Comparison of ENCODE assay signal across 8 mouse cellular contexts in the genomic region with DNA sequence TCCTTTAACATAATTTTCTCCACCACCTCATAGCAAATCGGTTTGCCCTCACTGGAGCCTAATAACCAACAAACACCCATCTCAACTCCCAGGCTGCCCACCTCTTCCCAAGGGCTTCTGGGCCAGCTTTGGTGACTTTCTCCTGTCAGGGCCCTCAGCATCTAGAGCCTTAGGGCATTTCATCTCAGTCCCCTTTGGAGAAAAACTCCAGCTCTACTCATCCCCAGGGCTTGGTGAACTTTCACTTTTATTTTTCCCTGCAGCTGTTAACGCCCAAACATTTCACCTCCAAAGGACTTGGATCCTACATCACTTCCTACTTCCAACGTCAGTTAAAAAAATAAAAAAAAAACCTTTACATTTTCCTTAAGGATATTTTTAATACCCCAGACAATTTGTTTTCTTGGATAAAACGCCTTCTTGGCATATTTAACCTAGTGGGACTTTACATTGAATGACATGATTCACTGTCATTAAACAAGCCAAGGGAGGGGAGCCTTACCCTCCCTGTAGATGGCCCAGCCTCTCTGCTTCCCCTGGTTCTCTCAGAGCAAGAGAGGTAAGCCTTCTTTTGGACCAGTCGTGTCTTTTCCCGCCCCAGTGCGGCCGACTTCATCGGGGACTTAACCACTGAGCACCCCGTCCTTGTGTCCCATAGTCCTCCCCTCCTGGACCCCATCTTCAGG. TPM values are rescaled to one million over a fixed set of nuclear protein-coding genes. Genes with fewer than 3 reads are reported as not detected.
A peak's percentile ranks its signal among the peaks of the same experiment; 100 is the strongest.
DNase-seq lines count a peak whose midpoint lies in the region; ATAC-seq and TF ChIP-seq lines count a peak whose summit lies in the region.

No protein-coding gene starts in this region.

- H3K4me2 ChIP-seq in heart, postnatal 0 days (ENCODE audit: low read depth, low read length) = peak overlapping the region; percentile 95
- peak overlapping the region; percentile 72 for H3K4me2 ChIP-seq in lung, embryonic 16.5 days (ENCODE audit: low read depth, low read length)

- no peaks in the 10 kb centered on the region for H3K9me3 ChIP-seq in heart, postnatal 0 days (replicated peaks; ENCODE audit: control insufficient read depth, low read length)
- H3K9me3 ChIP-seq in lung, embryonic 16.5 days (ENCODE audit: control insufficient read depth, low read length) = no peaks in the 10 kb centered on the region

- TF ChIP-seq EP300 in heart, postnatal 0 days (IDR thresholded peaks at IDR 0.05; ENCODE audit: low read depth) = no peak

- H3K4me1 ChIP-seq in heart, postnatal 0 days (ENCODE audit: control insufficient read depth, insufficient read depth) = peaks cover 8% of the 10 kb centered on the region; the same call in 1 of the 2 replicates
- H3K4me1 ChIP-seq in lung, embryonic 16.5 days (replicated peaks; ENCODE audit: control insufficient read depth, insufficient read depth, low read length) = peaks cover 14% of the 10 kb centered on the region

- H3K9ac ChIP-seq in heart, postnatal 0 days (replicated peaks; ENCODE audit: low read depth, low read length) = peak overlapping the region; percentile 59
- peak overlapping the region; percentile 82 for H3K9ac ChIP-seq in lung, embryonic 16.5 days (ENCODE audit: low read length)

- H3K27me3 ChIP-seq in Patski = no peaks in the 10 kb centered on the region
- H3K27me3 ChIP-seq in heart, postnatal 0 days (ENCODE audit: control insufficient read depth, insufficient read depth, low read length) = no peaks in the 10 kb centered on the region
- no peaks in the 10 kb centered on the region for H3K27me3 ChIP-seq in lung, embryonic 16.5 days (ENCODE audit: control insufficient read depth, insufficient read depth, low read depth, low read length)

- H3K36me3 ChIP-seq in heart, postnatal 0 days (replicated peaks; ENCODE audit: control insufficient read depth, insufficient read depth, low read length) = no peaks in the 10 kb centered on the region
- no peaks in the 10 kb centered on the region for H3K36me3 ChIP-seq in lung, embryonic 16.5 days (ENCODE audit: control insufficient read depth, insufficient read depth, low read length)

- intact Hi-C loops in left cerebral cortex, postnatal 25 days (cut with DNase I) = loop anchor here (5.0 to 10.0 kb wide), 7 partner anchors 96 to 404 kb away; no protein-coding TSS in a partner anchor

- in situ Hi-C loops in Patski (cut with MboI; ENCODE audit: low pct_unique_long_range_greater_than_20kb) = loop anchor here (5.0 kb wide), 1 partner anchor 136 kb away; no protein-coding TSS in a partner anchor

- 9% methylated on average over 10 of the region's 10 CpGs for WGBS in heart, postnatal 0 days
- 9% methylated on average over 10 of the region's 10 CpGs for WGBS in lung, embryonic 16.5 days

- no peak for DNase-seq in Patski (ENCODE audit: low read depth, low spot score)
- peak; percentile 50 for DNase-seq in heart, postnatal 0 days (ENCODE audit: low spot score)
- no peak for DNase-seq in adrenal gland, postnatal 14 days
- DNase-seq in urinary bladder, adult 2 months (ENCODE audit: low spot score) = no peak
- DNase-seq in adrenal gland, postnatal 10 days = no peak
- DNase-seq in left cerebral cortex, postnatal 25 days (ENCODE audit: low spot score in 2 of 2) = no peak

- TF ChIP-seq CTCF in Patski (IDR thresholded peaks at IDR 0.05) = no peak
- no peak for TF ChIP-seq CTCF in heart, postnatal 0 days (IDR thresholded peaks at IDR 0.05; ENCODE audit: low read depth)

- peak overlapping the region; percentile 99 for H3K27ac ChIP-seq in heart, postnatal 0 days (ENCODE audit: low read depth)
- peak overlapping the region; percentile 87 for H3K27ac ChIP-seq in lung, embryonic 16.5 days (ENCODE audit: low read length)

- CTCF ChIA-PET in Patski (lab: Charles Lee) = interaction anchor here (1.5 kb wide), 1 partner anchor 29 kb away, joined by 3 read pairs; no protein-coding TSS in a partner anchor

- POLR2A ChIA-PET in Patski (lab: Charles Lee) = interaction anchor here (0.7 to 1.6 kb wide), 4 partner anchors 28 to 297 kb away, joined by 3 to 5 read pairs (median 4); no protein-coding TSS in a partner anchor

- ATAC-seq in CD4-positive, CD25-positive, alpha-beta regulatory T cell, adult 4 months = peak; percentile 34
- ATAC-seq in Patski = peak; percentile 6
- no peak for ATAC-seq in heart, postnatal 0 days (ENCODE audit: insufficient read depth, low read depth)
- ATAC-seq in lung, embryonic 16.5 days (ENCODE audit: low read depth) = no peak

- peak overlapping the region; percentile 80 for H3K4me3 ChIP-seq in heart, postnatal 0 days (ENCODE audit: low read depth, low read length)
- H3K4me3 ChIP-seq in lung, embryonic 16.5 days (ENCODE audit: low read length) = peak overlapping the region; percentile 66

RNA-seq across cellular contexts. Expression of a gene that starts 0.7 kb away (rescaled TPM):
- 1 to 10 TPM; 2.4 to 3.5 TPM for polyA plus RNA-seq in CD4-positive, CD25-positive, alpha-beta regulatory T cell, adult 4 months (2017; shearing (Covaris generic))
- 22.1 TPM for polyA plus RNA-seq in Patski (2021)
- 2.9 and 3.0 TPM in 2 replicates for total RNA-seq in heart, postnatal 0 days (2014; rRNA removed; ENCODE audit: low replicate concordance)
- 38.6 and 42.5 TPM in 2 replicates for polyA plus RNA-seq in heart, postnatal 0 days (2015; fragmentation: Nextera tagmentation; extraction: Ambion mirVana)
- 41.0 and 50.7 TPM in 2 replicates for polyA plus RNA-seq in lung, embryonic 16.5 days (2015; fragmentation: Nextera tagmentation; extraction: Ambion mirVana)
- 26.6 and 29.7 TPM in 2 replicates for total RNA-seq in adrenal gland, postnatal 14 days (2021)
- 15.7 and 23.2 TPM in 2 replicates for polyA plus RNA-seq in urinary bladder, adult 2 months (2012; rRNA removed)
- total RNA-seq in adrenal gland, postnatal 10 days (2021) = 10 to 100 TPM; 22.8 to 26.1 TPM
- total RNA-seq in left cerebral cortex, postnatal 25 days (2021) = 10 to 100 TPM in 1 of 2 experiments, 1 to 10 TPM in 1; 8.1 to 12.1 TPM

Comparison
In these comparisons a context has a peak if more than half of its experiments do, and no peak if none do; other contexts are left out.
1. ATAC-seq: peak in CD4-positive, CD25-positive, alpha-beta regulatory T cell, adult 4 months (single experiment) and Patski (single experiment); none in heart, postnatal 0 days (single experiment) and lung, embryonic 16.5 days (single experiment).